Mouse (Mus musculus) CH12.LX (cell line): ENCODE results near the gene Nfe2l1. TPM values are rescaled to one million over a fixed set of nuclear protein-coding genes. Genes with fewer than 3 reads are reported as not detected.

Source experiments
- DNase-seq: peaks from one replicate; pipeline ENCODE4 v3.0.0-alpha.2; 2013; ENCODE audit errors: extremely low read depth
- H3K27ac ChIP-seq: 2 replicates; pipeline ENCODE4 v1.5.1; 2012; ENCODE audit warnings: low read depth, mild to moderate bottlenecking, control low read depth, moderate library complexity; ENCODE audit not compliant: insufficient read depth
- H3K27me3 ChIP-seq: replicated peaks from 2 replicates; pipeline ENCODE3; 2012; ENCODE audit warnings: inconsistent platforms
- H3K36me3 ChIP-seq, 2 experiments: replicated peaks in 1 of 2; 2 replicates each; pipeline versions ENCODE3 to v1.6.1; 2012; ENCODE audit warnings: inconsistent platforms in 1 of 2, low read length in 1 of 2, mild to moderate bottlenecking in 1 of 2, mixed read lengths in 1 of 2, moderate library complexity in 1 of 2; ENCODE audit not compliant: control insufficient read depth in 1 of 2, insufficient read depth in 1 of 2
- H3K4me1 ChIP-seq, 2 experiments: 2 replicates each; pipeline ENCODE4 v1.6.1; 2012; ENCODE audit warnings: inconsistent platforms in 1 of 2, moderate library complexity in 1 of 2; ENCODE audit not compliant: insufficient read depth in 2 of 2, control insufficient read depth in 1 of 2
- H3K4me2 ChIP-seq: 2 replicates; pipeline ENCODE4 v1.6.1; 2012; ENCODE audit warnings: low read depth, mild to moderate bottlenecking, control low read depth; ENCODE audit not compliant: poor library complexity, insufficient read depth, severe bottlenecking
- H3K4me3 ChIP-seq, 3 experiments: fragments of 150-350 bp in 1 of 3; sonication (generic) in 1 of 3; replicated peaks in 1 of 3; 2 replicates each; pipeline versions ENCODE3 to v1.5.1; 2011 to 2012; ENCODE audit warnings: low read depth in 2 of 3, low read length in 2 of 3, mild to moderate bottlenecking in 2 of 3, moderate library complexity in 2 of 3, control low read depth in 1 of 3, improper control_type of control experiment in 1 of 3, inconsistent platforms in 1 of 3, mixed read lengths in 1 of 3; ENCODE audit not compliant: poor library complexity in 1 of 3
- H3K79me2 ChIP-seq: replicated peaks from 2 replicates; pipeline ENCODE4 v1.6.1; 2012; ENCODE audit warnings: mild to moderate bottlenecking, moderate library complexity; ENCODE audit not compliant: control insufficient read depth, poor library complexity, insufficient read depth, severe bottlenecking; ENCODE audit errors: extremely low read depth
- H3K9ac ChIP-seq: 2 replicates; pipeline ENCODE4 v1.6.1; 2012; ENCODE audit warnings: low read depth, mild to moderate bottlenecking, control low read depth, moderate library complexity; ENCODE audit not compliant: insufficient read depth
- H3K9me3 ChIP-seq: replicated peaks from 2 replicates; pipeline ENCODE3; 2012; ENCODE audit warnings: low read length, inconsistent platforms, mixed read lengths
- BHLHE40 ChIP-seq: IDR thresholded peaks from 2 replicates; pipeline ENCODE4 v1.6.1; 2011; ENCODE audit warnings: mild to moderate bottlenecking, low read depth, low read length, improper control_type of control experiment
- CHD1 ChIP-seq: IDR thresholded peaks from 2 replicates; pipeline ENCODE4 v1.6.1; 2012; ENCODE audit warnings: low read depth, low read length, improper control_type of control experiment, inconsistent platforms
- CHD2 ChIP-seq: IDR thresholded peaks from 2 replicates; pipeline ENCODE4 v1.6.1; 2011; ENCODE audit warnings: low read length, improper control_type of control experiment
- CTCF ChIP-seq, 2 experiments: IDR thresholded peaks in 1 of 2; conservative IDR thresholded peaks in 1 of 2; 2 replicates each; pipeline ENCODE4 v1.5.1; 2011 to 2012; ENCODE audit warnings: low read depth in 2 of 2, low read length in 2 of 2, improper control_type of control experiment in 1 of 2, inconsistent platforms in 1 of 2, mild to moderate bottlenecking in 1 of 2, moderate library complexity in 1 of 2
- ELF1 ChIP-seq: IDR thresholded peaks from 2 replicates; pipeline ENCODE4 v1.6.1; 2014; ENCODE audit warnings: low read depth, mild to moderate bottlenecking, inconsistent platforms, low read length, improper control_type of control experiment
- HCFC1 ChIP-seq: IDR thresholded peaks from 2 replicates; pipeline ENCODE4 v1.6.1; 2012; ENCODE audit warnings: low read depth, mild to moderate bottlenecking, inconsistent platforms, low read length, improper control_type of control experiment
- IRF4 ChIP-seq: IDR thresholded peaks from 2 replicates; pipeline ENCODE4 v1.6.1; 2014; ENCODE audit warnings: low read depth, mild to moderate bottlenecking, inconsistent platforms, low read length, improper control_type of control experiment
- JUN ChIP-seq: IDR thresholded peaks from 2 replicates; pipeline ENCODE4 v1.6.1; 2011; ENCODE audit warnings: low read depth, mild to moderate bottlenecking, low read length, improper control_type of control experiment, moderate library complexity; ENCODE audit not compliant: insufficient read depth
- JUND ChIP-seq: conservative IDR thresholded peaks from 2 replicates; pipeline ENCODE4 v1.6.1; 2011; ENCODE audit warnings: low read depth, low read length, improper control_type of control experiment
- MAX ChIP-seq: IDR thresholded peaks from 2 replicates; pipeline ENCODE4 v1.6.1; 2011; ENCODE audit warnings: low read length, improper control_type of control experiment
- MAZ ChIP-seq: IDR thresholded peaks from 2 replicates; pipeline ENCODE4 v1.6.1; 2012; ENCODE audit warnings: low read depth, mild to moderate bottlenecking, inconsistent platforms, low read length, improper control_type of control experiment, moderate library complexity
- MEF2A ChIP-seq: IDR thresholded peaks from 2 replicates; pipeline ENCODE4 v1.6.1; 2014; ENCODE audit warnings: low read depth, mild to moderate bottlenecking, inconsistent platforms, low read length, improper control_type of control experiment, borderline replicate concordance
- MXI1 ChIP-seq: IDR thresholded peaks from 2 replicates; pipeline ENCODE4 v1.6.1; 2011; ENCODE audit warnings: mild to moderate bottlenecking, low read depth, low read length, improper control_type of control experiment
- MYC ChIP-seq: IDR thresholded peaks from 2 replicates; pipeline ENCODE4 v1.6.1; 2011; ENCODE audit warnings: low read depth, mild to moderate bottlenecking, improper control_type of control experiment, low read length
- NELFE ChIP-seq: IDR thresholded peaks from 2 replicates; pipeline ENCODE4 v1.6.1; 2011; ENCODE audit warnings: low read depth, low read length, improper control_type of control experiment
- NRF1 ChIP-seq: IDR thresholded peaks from 2 replicates; pipeline ENCODE4 v1.6.1; 2014; ENCODE audit warnings: low read depth, mild to moderate bottlenecking, inconsistent platforms, low read length, improper control_type of control experiment, moderate library complexity
- POLR2A ChIP-seq: IDR thresholded peaks from 2 replicates; pipeline ENCODE4 v1.6.1; 2011; ENCODE audit warnings: low read depth, mild to moderate bottlenecking, improper control_type of control experiment, low read length
- POLR2AphosphoS2 ChIP-seq: IDR thresholded peaks from 2 replicates; pipeline ENCODE4 v1.6.1; 2011; ENCODE audit warnings: low read depth, low read length, improper control_type of control experiment
- RCOR1 ChIP-seq: conservative IDR thresholded peaks from 2 replicates; pipeline ENCODE4 v1.6.1; 2012; ENCODE audit warnings: low read depth, mild to moderate bottlenecking, inconsistent platforms, low read length, improper control_type of control experiment
- SIN3A ChIP-seq: IDR thresholded peaks from 2 replicates; pipeline ENCODE4 v1.6.1; 2012; ENCODE audit warnings: low read length, improper control_type of control experiment, inconsistent platforms
- SMC3 ChIP-seq: IDR thresholded peaks from 2 replicates; pipeline ENCODE4 v1.6.1; 2011; ENCODE audit warnings: low read depth, low read length, improper control_type of control experiment
- TBP ChIP-seq: conservative IDR thresholded peaks from 2 replicates; pipeline ENCODE4 v1.6.1; 2011; ENCODE audit warnings: low read depth, low read length, improper control_type of control experiment
- TCF12 ChIP-seq: IDR thresholded peaks from 2 replicates; pipeline ENCODE4 v1.6.1; 2014; ENCODE audit warnings: low read depth, mild to moderate bottlenecking, inconsistent platforms, low read length, improper control_type of control experiment
- UBTF ChIP-seq: IDR thresholded peaks from 2 replicates; pipeline ENCODE4 v1.6.1; 2012; ENCODE audit warnings: low read depth, mild to moderate bottlenecking, inconsistent platforms, low read length, improper control_type of control experiment, moderate library complexity
- USF2 ChIP-seq: conservative IDR thresholded peaks from 2 replicates; pipeline ENCODE4 v1.6.1; 2011; ENCODE audit warnings: low read depth, low read length, improper control_type of control experiment
- ZC3H11A ChIP-seq: IDR thresholded peaks from 2 replicates; pipeline ENCODE4 v1.6.1; 2012; ENCODE audit warnings: low read depth, mild to moderate bottlenecking, inconsistent platforms, low read length, improper control_type of control experiment
- ZMIZ1 ChIP-seq: IDR thresholded peaks from 2 replicates; pipeline ENCODE4 v1.6.1; 2012; ENCODE audit warnings: low read depth, mild to moderate bottlenecking, inconsistent platforms, low read length, improper control_type of control experiment
- ZNF384 ChIP-seq: IDR thresholded peaks from 2 replicates; pipeline ENCODE4 v1.6.1; 2012; ENCODE audit warnings: low read depth, low read length, improper control_type of control experiment, inconsistent platforms
- dilution Hi-C: fragments of 300-500 bp; cut with MboI; formaldehyde crosslinking; loops from 2 replicates; pipeline ENCODE4 v1.14.3; 2020; ENCODE audit warnings: low sequenced_read_pairs; ENCODE audit not compliant: extremely low pct_unique_long_range_greater_than_20kb, extremely low pct_ligation_motif_present
- in situ Hi-C: fragments of 300-500 bp; cut with MboI; formaldehyde crosslinking; loops from 3 replicates; pipeline ENCODE4 v1.14.3; 2019; ENCODE audit warnings: low sequenced_read_pairs, low pct_ligation_motif_present, low pct_unique_long_range_greater_than_20kb, mixed read lengths
- polyA plus RNA-seq: library from polyadenylated mRNA; unstranded; fragments of >175 nt; gene quantifications from 2 replicates; pipeline ENCODE4 v1.2.1, GENCODE M21; 2012; ENCODE audit warnings: low read depth; ENCODE audit not compliant: insufficient read length
- total RNA-seq, 2 experiments: library from RNA; depleted of rRNA; stranded (reverse); fragments of 300-350 nt in 1 of 2; fragments of >200 nt in 1 of 2; gene quantifications; 2 replicates each; pipeline ENCODE4 v1.2.3; 2012 to 2014

Gene Nfe2l1
- total and polyA plus RNA-seq, 3 experiments, result 77.7 to 169 (median 145) TPM

DNA sequence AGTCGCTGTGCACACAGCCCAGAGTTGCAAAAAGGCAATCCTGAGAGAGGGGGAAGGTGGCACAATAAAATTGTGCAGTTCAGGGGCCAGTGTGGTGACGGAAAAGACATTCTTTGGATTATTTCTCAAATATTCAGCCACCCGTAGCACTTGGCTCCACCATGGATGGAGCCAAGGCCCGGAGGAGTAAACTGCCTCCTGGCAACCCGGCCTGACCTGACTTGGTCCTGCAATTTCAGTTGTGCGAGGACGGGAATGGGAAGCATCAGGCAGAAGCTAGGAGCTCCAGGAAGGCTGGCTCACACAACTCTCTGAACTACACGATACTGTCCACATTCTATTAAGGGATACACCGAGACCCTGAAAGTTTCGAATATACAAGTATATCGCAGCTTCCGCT lies 32.8 kb upstream of the Nfe2l1 start:
- H3K4me2 ChIP-seq, result no peak overlapping the region
- H3K27ac ChIP-seq, result no peak overlapping the region
- in situ Hi-C loops (loop anchor here (10.0 to 25.0 kb wide), 3 partner anchors 300 to 568 kb away; partner anchors contain the start of gene Hoxb6), dilution Hi-C loops (no loop called here)
- TF ChIP-seq RCOR1 (no peak), ZMIZ1 (no peak), USF2 (no peak), POLR2AphosphoS2 (no peak), CHD1 (no peak), JUN (no peak), MAX (no peak), SMC3 (no peak), MAZ (no peak), MEF2A (no peak), HCFC1 (no peak), CHD2 (no peak), MYC (no peak), ELF1 (no peak), NRF1 (no peak)
- no peaks in the 10 kb centered on the region for H3K36me3 ChIP-seq
- no peaks in the 10 kb centered on the region for H3K79me2 ChIP-seq
- no peak for DNase-seq
- H3K27me3 ChIP-seq, result peaks cover 30% of the 10 kb centered on the region
- H3K4me3 ChIP-seq, result no peak overlapping the region
- no peak overlapping the region for H3K9ac ChIP-seq
- peaks cover 18 to 30% of the 10 kb centered on the region in 2 experiments for H3K4me1 ChIP-seq
- no peaks in the 10 kb centered on the region for H3K9me3 ChIP-seq

DNA sequence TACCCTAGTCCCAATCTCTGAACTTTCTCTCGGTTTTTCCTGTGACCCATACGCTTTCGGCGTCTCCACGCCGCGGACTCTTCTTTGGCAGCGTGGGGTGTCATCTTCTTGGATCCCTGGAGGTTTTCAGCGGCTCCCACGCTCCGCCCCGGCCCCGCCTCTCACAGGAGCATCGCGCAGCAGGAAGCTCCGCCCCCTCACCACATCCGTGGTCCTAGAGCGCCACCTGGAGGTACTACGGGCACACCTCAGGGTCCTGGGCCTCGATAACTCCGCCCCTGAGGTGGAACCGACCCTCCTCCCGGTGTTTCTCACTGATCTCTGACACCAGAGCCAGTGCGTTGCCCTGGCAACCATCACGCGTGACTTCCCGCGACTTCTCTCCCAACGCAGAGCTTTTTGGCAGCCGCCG lies 32.1 kb upstream of the Nfe2l1 start:
- peaks cover 29% of the 10 kb centered on the region for H3K27me3 ChIP-seq
- no peaks in the 10 kb centered on the region for H3K36me3 ChIP-seq
- H3K4me3 ChIP-seq, result peak overlapping the region; percentile 53 to 73 (median 62)
- H3K9me3 ChIP-seq, result no peaks in the 10 kb centered on the region
- H3K27ac ChIP-seq, result no peak overlapping the region
- in situ Hi-C loops, result loop anchor here (10.0 to 25.0 kb wide), 3 partner anchors 300 to 567 kb away; partner anchors contain the start of gene Hoxb6
- DNase-seq, result peak; percentile 97
- dilution Hi-C loops, result no loop called here
- peak overlapping the region; percentile 17; the same call in 1 of the 2 replicates for H3K9ac ChIP-seq
- no peaks in the 10 kb centered on the region for H3K79me2 ChIP-seq
- H3K4me2 ChIP-seq, result peak overlapping the region; percentile 73
- H3K4me1 ChIP-seq, result peaks cover 20 to 30% of the 10 kb centered on the region in 2 experiments
- TF ChIP-seq POLR2A (peak; percentile 51; the same call in 1 of the 2 replicates), SIN3A (peak; percentile 89), ZC3H11A (peak; percentile 69), BHLHE40 (peak; percentile 93), SMC3 (peak; percentile 95), ELF1 (peak; percentile 76; the same call in 1 of the 2 replicates), IRF4 (peak; percentile 61; the same call in 1 of the 2 replicates), TBP (0 out of 2 replicates have a peak, but pooled peaks have one; percentile 33), USF2 (no peak), MYC (peak; percentile 64), JUND (0 out of 2 replicates have a peak, but pooled peaks have one; percentile 11), JUN (no peak), RCOR1 (no peak), CTCF (conservative IDR thresholded peaks at IDR 0.05 in 1 of 2, IDR thresholded peaks at IDR 0.05 in 1 of 2; ENCODE audit: low read depth in 2 of 2, low read length in 2 of 2) (peak; percentile 58 to 99), ZMIZ1 (no peak), HCFC1 (peak; percentile 57; the same call in 1 of the 2 replicates), TCF12 (peak; percentile 55; the same call in 1 of the 2 replicates), UBTF (no peak), MAX (peak; percentile 84), MAZ (peak; percentile 93), ZNF384 (peak; percentile 56), MEF2A (peak; percentile 77; the same call in 1 of the 2 replicates), NRF1 (peak; percentile 50), NELFE (0 out of 2 replicates have a peak, but pooled peaks have one; percentile 51), MXI1 (peak; percentile 96)
